Mouse (Mus musculus) G1E (cell line): ENCODE measurements at regions not wholly inside any gene's neighbourhood (a gene's known extent, or its start where the extent isn't known, plus 50 kb on each side); places are given as distances from the start of the nearest gene placed in this dataset.

Experiments
- CTCF ChIP-seq: IDR thresholded peaks from 2 replicates; pipeline ENCODE4 v1.5.1; 2012; ENCODE audit warnings: low read depth, low read length, inconsistent platforms, mixed read lengths
- GATA1 ChIP-seq: IDR thresholded peaks from 2 replicates; pipeline ENCODE4 v1.6.1; 2012; ENCODE audit warnings: borderline replicate concordance, low read length, inconsistent platforms, mixed read lengths
- POLR2AphosphoS5 ChIP-seq: IDR thresholded peaks from 2 replicates; pipeline ENCODE4 v1.6.1; 2012; ENCODE audit warnings: low read depth, low read length, inconsistent platforms; ENCODE audit not compliant: insufficient replicate concordance
- TAL1 ChIP-seq: conservative IDR thresholded peaks from 2 replicates; pipeline ENCODE4 v1.6.1; 2012; ENCODE audit warnings: low read depth, low read length, inconsistent platforms, mixed read lengths

GRCm38 (mm10) chr13:59976425-59976824, 153.5 kb upstream of the Tut7 start:
- TF ChIP-seq CTCF = no peak
- TF ChIP-seq GATA1 = no peak
- TF ChIP-seq POLR2AphosphoS5 = no peak
- no peak for TF ChIP-seq TAL1
